Mouse (Mus musculus): Measurements from ENCODE around the gene Usp10.

Usp10 gene

DNA sequence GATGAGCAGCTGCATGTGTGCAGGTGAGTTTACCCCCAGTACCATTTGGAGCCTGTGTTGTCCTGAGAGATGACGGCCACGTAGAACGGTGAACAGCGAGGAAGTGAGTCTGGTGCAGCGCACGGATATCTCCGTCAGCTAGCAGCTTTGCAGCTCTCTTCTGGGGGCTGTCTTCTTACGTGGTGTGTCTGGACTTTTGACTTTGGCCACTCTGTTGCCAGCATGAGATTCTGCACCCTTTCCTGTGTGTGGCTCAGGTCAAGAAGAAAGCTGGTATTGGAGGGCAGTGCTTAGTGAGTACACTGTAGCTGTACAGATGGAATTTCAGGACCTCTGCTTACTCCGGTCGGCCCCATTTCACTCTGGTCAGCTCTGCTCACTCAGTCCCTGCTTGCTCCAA, 47.9 kb downstream of the Usp10 start:
- in situ Hi-C loops (cut with MseI, MboI), result no loop called here

- in situ Hi-C loops (cut with MseI, MboI), result no loop called here
These were observed 50.5 kb downstream of the Usp10 start for GRCm38 (mm10) chr8:119960531-119961104.

DNA sequence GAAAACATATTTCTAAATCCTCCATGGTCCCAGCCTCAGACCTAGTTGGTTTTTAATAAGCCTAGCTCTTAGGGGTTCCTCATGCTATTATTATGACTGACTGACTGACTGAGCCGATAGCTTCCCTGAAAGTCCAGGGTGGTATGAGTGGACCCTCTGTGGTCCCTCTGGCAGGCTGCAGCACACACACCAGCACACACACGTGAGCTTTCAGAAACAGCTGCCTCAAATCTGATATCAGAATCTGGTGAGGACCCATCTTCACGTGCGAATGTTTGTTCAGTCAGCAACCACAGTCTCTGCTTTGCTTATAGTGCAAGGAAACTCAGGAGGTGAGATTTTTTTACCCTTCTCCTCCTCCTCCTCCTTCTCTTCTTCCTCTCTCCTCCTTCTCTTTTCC, 54.7 kb downstream of the Usp10 start:
- in situ Hi-C loops (cut with MseI, MboI), result no loop called here

DNA sequence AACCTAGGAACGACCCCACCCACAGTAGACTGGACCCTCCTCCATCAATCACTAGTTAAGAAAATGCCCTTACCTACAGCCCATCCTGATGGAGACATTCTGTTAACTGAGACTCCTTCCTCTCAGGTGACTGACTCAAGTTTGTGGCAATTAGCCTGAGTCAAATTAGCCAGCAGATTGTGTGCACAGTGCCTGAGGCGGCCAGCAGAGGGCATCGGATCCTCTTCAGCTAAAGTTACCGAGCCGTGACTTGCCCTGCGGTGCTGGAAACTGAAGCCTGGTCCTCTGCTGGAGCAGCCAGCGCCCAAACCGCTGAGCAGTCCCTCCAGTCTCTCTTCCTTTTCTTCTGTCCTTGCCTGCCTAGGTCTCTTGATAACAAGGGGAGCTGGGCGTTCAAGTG, 57.3 kb downstream of the Usp10 start:
- in situ Hi-C loops (cut with MseI, MboI), result no loop called here

DNA sequence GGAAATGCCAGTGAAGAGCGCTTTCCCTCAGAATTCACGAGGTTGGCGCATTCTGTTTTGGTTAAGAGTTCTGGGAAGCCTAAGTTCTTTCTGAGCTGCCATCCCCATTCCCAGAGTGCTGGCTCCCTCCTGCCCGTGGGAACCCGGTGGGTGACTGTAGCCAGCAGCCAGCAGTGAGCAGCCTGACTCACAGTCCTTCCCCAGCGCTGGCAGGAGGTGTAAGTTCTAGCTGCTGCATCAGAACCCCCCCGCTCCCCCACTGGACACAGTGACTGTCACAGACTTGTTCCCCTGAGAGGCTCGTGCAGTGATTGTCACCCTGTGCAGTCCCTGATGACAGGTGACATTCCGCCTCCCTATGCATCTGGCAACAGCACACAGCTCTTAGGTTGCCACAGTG, 60.0 kb downstream of the Usp10 start:
- in situ Hi-C loops (cut with MseI, MboI), result no loop called here

DNA sequence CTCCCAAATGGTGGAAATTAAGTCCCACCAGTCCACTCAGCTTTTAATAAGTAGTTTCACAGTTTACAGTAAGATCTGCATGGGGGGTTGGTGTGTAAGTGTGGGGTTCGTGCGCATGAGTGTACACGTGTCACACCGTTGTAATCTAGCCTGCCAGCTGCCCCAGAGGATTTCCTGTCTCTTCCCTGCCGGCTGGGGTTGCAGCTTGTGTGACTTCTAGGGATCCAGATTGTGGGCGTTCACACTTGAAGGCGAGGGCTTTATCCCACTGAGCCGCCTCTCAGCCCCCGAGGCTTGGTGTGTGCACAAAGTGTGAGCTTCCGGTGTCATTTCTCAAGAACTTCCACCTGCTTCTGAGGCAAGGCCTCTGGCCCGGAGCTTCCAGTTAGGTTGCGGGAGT, 62.4 kb downstream of the Usp10 start:
- in situ Hi-C loops (cut with MseI, MboI), result no loop called here

DNA sequence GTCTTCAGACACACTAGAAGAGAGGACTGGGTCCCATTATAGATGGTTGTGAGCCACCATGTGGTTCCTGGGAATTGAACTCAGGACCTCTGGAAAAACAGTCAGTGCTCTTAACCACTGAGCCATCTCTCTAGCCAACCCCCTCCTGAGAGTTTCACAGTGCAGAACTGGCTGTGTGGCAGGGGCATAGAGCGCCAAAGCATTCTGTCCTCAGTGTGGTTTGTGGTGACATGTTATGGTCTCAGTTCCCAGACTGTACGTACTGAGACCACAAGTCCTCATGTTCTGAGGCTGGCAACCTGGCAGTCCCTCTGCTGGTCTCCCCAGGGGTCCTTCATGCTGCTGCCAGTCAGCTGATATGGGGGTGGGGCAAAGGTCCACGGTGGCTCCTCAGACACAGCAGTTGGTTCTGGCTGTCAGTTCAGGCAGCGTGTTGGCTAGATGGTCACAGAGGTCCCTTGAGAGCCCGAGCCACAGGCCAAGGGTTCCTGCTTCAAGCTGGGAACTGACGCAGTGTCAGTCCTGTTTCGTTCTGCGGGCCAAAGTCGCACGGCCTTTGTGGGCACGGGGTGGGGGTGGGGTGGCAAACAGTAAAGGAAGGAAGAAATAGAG, 68.7 kb downstream of the Usp10 start:
- in situ Hi-C loops (cut with MseI, MboI), result loop anchor here in 1 of 2 experiments (5.0 kb wide), 1 partner anchor 98 kb away; no protein-coding TSS in a partner anchor

- in situ Hi-C loops (cut with MseI, MboI), result loop anchor here in 1 of 2 experiments (5.0 kb wide), 1 partner anchor 96 kb away; no protein-coding TSS in a partner anchor
These were observed 71.1 kb downstream of the Usp10 start for GRCm38 (mm10) chr8:119981253-119981652.

DNA sequence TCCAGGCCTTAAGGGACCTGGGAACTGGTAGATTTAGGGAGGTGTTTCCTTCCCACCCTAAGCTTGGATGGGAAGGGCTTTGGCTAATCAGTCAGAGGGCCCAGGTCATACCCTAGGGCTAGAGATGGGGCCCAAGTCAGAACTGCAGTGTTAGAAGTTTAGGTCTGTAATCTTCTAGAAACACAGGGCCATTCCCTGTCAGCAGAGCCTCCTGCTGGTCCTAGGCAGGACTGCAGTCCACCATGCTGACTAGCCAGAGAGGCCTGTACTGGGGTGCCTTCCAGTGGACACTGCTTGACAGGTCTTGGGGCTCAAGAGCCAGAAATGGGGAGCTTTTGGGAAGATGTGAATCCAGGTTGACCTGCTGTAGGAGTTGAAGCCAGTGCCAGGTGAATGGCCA, 73.9 kb downstream of the Usp10 start:
- in situ Hi-C loops (cut with MseI, MboI), result loop anchor here in 1 of 2 experiments (5.0 kb wide), 1 partner anchor 93 kb away; no protein-coding TSS in a partner anchor

GRCm38 (mm10) chr8:119986174-119986573, 76.0 kb downstream of the Usp10 start:
- in situ Hi-C loops (cut with MseI, MboI), result no loop called here

DNA sequence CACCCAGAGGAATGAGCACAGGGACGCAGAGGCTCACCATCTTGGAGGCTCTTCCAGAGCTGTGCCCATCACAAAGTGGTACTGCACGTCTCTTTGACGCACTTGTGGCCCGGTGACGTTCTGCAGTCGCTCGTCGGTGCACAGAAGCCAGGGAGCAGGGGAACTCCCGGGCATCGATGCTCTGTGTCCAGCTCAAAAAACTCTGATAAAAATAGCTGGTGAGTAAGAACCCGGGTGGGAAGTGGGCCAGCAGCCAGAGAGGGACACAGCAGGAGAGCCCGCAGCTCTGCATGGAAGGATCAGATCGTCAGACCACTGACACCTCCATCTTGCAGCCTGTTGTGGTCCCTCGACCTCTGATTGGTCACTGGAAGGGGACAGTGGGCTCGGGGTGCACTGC, 77.9 kb downstream of the Usp10 start:
- in situ Hi-C loops (cut with MseI, MboI), result no loop called here

DNA sequence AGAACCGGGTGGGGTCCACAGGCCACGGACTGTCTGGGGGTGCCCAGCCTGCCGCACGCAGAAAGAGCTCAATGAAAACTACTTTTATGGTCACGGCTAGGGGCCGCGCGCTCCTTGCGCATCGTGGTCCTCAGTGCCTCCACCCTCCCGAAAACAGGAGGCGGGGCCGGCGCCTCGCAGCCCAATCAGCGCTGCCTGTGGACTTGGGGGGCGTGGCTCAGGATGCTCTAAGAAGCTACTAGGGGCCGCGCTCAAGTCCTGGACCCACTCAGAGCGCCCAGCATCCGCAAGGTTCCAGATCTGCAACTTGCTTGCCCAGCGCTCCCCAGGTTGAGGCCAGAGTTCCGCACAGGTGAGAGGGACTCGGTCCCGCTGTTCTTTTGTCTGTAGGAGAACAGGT, 82.1 kb downstream of the Usp10 start, which contains the start of gene Crispld2:
TSS of gene Crispld2 (plus strand) at position 190 of the 400 bp plus-strand sequence.
- in situ Hi-C loops (cut with MseI, MboI), result no loop called here

GRCm38 (mm10) chr8:119994114-119994513, 84.0 kb downstream of the Usp10 start:
- in situ Hi-C loops (cut with MseI, MboI), result no loop called here

GRCm38 (mm10) chr8:119994556-119994955, 84.4 kb downstream of the Usp10 start:
- in situ Hi-C loops (cut with MseI, MboI), result no loop called here

- in situ Hi-C loops (cut with MseI, MboI), result no loop called here
These were observed 87.1 kb downstream of the Usp10 start for GRCm38 (mm10) chr8:119997266-119997665.

- in situ Hi-C loops (cut with MseI, MboI), result no loop called here
These were observed 90.3 kb downstream of the Usp10 start for GRCm38 (mm10) chr8:120000461-120000860.

DNA sequence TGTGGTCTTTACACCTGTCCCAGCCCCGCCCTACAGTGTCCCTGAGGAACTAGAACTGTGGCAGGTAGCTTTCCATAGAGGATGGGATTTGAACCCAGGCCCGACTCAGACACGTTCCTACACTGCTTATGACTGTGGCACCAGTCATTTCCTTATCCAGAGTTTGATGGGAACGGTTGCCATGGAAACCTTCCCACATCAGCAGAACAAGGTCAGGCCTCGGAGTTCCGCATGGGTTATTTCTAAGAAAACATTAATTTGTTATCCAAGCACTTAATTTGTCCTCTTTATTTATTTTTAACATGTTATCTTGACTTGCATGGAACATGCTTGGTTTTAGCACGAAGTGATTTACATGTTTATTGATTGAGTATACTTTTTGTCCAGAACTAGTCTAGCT, 91.6 kb downstream of the Usp10 start:
- in situ Hi-C loops (cut with MseI, MboI), result no loop called here

DNA sequence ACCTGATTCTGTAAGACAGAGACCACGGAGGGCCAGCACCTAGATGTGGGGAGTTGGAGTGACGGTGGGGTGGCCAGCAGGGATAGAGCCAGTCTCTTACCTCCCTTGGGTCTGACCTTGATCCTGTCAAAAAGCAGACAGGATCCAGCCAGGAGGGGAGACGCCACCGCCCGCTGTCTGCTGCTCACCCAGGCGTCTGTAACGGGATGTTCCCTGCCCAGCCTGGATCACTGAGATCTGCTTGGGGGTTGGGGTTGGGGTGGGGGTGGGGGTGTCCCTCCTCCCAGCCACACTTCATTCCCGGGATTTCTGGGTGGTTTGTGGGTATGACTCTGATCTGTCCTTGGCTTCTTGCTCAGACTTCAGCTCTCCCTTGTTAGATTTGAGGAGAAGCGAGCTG, 92.2 kb downstream of the Usp10 start:
- in situ Hi-C loops (cut with MseI, MboI), result no loop called here

DNA sequence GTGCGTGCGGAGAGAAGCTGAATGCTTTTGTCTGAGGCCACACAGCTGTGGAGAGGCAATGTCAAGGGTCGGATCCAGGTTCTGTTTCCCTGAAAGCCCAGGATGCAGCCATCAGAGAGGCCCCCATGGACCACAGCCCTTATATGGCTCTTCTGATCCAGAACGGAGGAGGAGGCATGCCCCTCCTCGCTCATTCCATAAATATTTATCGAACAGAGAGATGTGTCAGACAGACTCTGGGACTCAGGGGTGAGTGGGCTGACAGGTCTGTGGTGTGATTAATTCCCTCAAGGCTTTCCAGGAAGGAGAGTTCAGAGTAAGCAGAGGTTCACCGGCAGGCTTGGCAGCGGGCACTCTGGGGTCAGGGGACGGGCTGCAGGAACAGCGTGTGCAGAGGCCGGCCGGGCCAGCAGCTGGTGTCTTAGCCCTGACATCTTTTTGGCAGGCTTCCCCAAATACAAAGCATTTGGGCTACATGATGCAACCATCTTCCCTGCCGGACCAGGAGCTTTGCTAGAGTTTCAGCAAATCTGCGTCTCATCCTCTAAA, 94.1 kb downstream of the Usp10 start:
- in situ Hi-C loops (cut with MseI, MboI), result no loop called here

GRCm38 (mm10) chr8:120004705-120005381, 94.7 kb downstream of the Usp10 start:
- in situ Hi-C loops (cut with MseI, MboI), result no loop called here

- in situ Hi-C loops (cut with MseI, MboI), result no loop called here
These were observed 96.5 kb downstream of the Usp10 start for GRCm38 (mm10) chr8:120006645-120007160.
